Mouse (Mus musculus) neural tube, embryonic 13.5 days (tissue): Measurements from ENCODE around the gene Alpi. TPM values are rescaled to one million over a fixed set of nuclear protein-coding genes. Genes with fewer than 3 reads are reported as not detected.

ENCODE experiments used
- ATAC-seq: fragments of 200-750 bp; cut with Nextera tagmentation; 2 replicates; pipeline ENCODE4 v1.8.0; 2017; ENCODE audit warnings: low read depth, mild to moderate bottlenecking, moderate TSS enrichment, moderate library complexity
- H3K27ac ChIP-seq: fragments of 300-500 bp; sonication (generic); replicated peaks from 2 replicates; pipeline ENCODE4 v1.5.1; 2015; ENCODE audit warnings: moderate library complexity, mild to moderate bottlenecking, inconsistent platforms
- H3K27me3 ChIP-seq: fragments of 300-500 bp; sonication (generic); 2 replicates; pipeline ENCODE4 v1.6.1; 2015; ENCODE audit warnings: mild to moderate bottlenecking, inconsistent platforms
- H3K36me3 ChIP-seq: fragments of 300-500 bp; sonication (generic); 2 replicates; pipeline ENCODE4 v1.6.1; 2015; ENCODE audit warnings: mild to moderate bottlenecking, inconsistent platforms
- H3K4me1 ChIP-seq: fragments of 300-500 bp; sonication (generic); replicated peaks from 2 replicates; pipeline ENCODE4 v1.6.1; 2015; ENCODE audit warnings: inconsistent platforms
- H3K4me2 ChIP-seq: fragments of 300-500 bp; sonication (generic); 2 replicates; pipeline ENCODE4 v1.6.1; 2015; ENCODE audit warnings: inconsistent platforms, mild to moderate bottlenecking, moderate library complexity
- H3K4me3 ChIP-seq: fragments of 300-500 bp; sonication (generic); 2 replicates; pipeline ENCODE4 v1.5.1; 2015; ENCODE audit warnings: mild to moderate bottlenecking, inconsistent platforms
- H3K9ac ChIP-seq: fragments of 300-500 bp; sonication (generic); 2 replicates; pipeline ENCODE4 v1.6.1; 2015; ENCODE audit warnings: moderate library complexity, mild to moderate bottlenecking, inconsistent platforms
- H3K9me3 ChIP-seq: fragments of 300-500 bp; sonication (generic); 2 replicates; pipeline ENCODE4 v1.6.1; 2016; ENCODE audit warnings: inconsistent platforms
- WGBS: fragments of 180-500 bp; shearing (Covaris S2); methylation state at CpG from one replicate; pipeline ENCODE4 v1.1.7; 2015; 5-methylcytosine and 5-hydroxymethylcytosine counted together
- polyA plus RNA-seq: library from polyadenylated mRNA; unstranded; fragments of >200 nt; fragmentation: Nextera tagmentation; extraction: Ambion mirVana; gene quantifications from 2 replicates; pipeline ENCODE4 v1.2.1, GENCODE M21; 2015

Gene Alpi
- polyA plus RNA-seq, 1 experiment from 2014 or later, result not detected

GRCm38 (mm10) chr1:87103936-87104335 lies 2.5 kb upstream of the Alpi start:
- Histone ChIP-seq H3K4me1 (no peaks in the 10 kb centered on the region), H3K9me3 (no peaks in the 10 kb centered on the region), H3K27ac (no peak overlapping the region), H3K4me3 (no peak overlapping the region), H3K9ac (no peak overlapping the region), H3K4me2 (no peak overlapping the region), H3K36me3 (no peaks in the 10 kb centered on the region), H3K27me3 (peaks cover 10% of the 10 kb centered on the region; the same call in 1 of the 2 replicates)
- ATAC-seq, result no peak
- 77% methylated on average over 1 of the region's 1 CpGs for WGBS

GRCm38 (mm10) chr1:87102114-87102513 lies 708 bp upstream of the Alpi start:
- Histone ChIP-seq H3K4me3 (no peak overlapping the region), H3K4me2 (no peak overlapping the region), H3K27me3 (peaks cover 18% of the 10 kb centered on the region; the same call in 1 of the 2 replicates), H3K27ac (no peak overlapping the region), H3K36me3 (no peaks in the 10 kb centered on the region), H3K9me3 (no peaks in the 10 kb centered on the region), H3K9ac (no peak overlapping the region), H3K4me1 (peaks cover 6% of the 10 kb centered on the region)
- no peak for ATAC-seq
- WGBS, result 80% methylated on average over 3 of the region's 3 CpGs

GRCm38 (mm10) chr1:87098358-87098975 lies 2.9 kb downstream of the Alpi start:
- no peak overlapping the region for H3K27ac ChIP-seq
- H3K4me2 ChIP-seq, result peak overlapping the region; percentile 33; the same call in 1 of the 2 replicates
- no peak overlapping the region for H3K4me3 ChIP-seq
- H3K9me3 ChIP-seq, result no peaks in the 10 kb centered on the region
- peak; percentile 81 for ATAC-seq
- H3K36me3 ChIP-seq, result no peaks in the 10 kb centered on the region
- WGBS, result 12% methylated on average over 30 of the region's 30 CpGs
- H3K4me1 ChIP-seq, result peaks cover 6% of the 10 kb centered on the region
- no peak overlapping the region for H3K9ac ChIP-seq
- peaks cover 23% of the 10 kb centered on the region; the same call in 1 of the 2 replicates for H3K27me3 ChIP-seq

- H3K36me3 ChIP-seq, result no peaks in the 10 kb centered on the region
- peaks cover 23% of the 10 kb centered on the region; the same call in 1 of the 2 replicates for H3K27me3 ChIP-seq
- H3K27ac ChIP-seq, result no peak overlapping the region
- H3K4me1 ChIP-seq, result peaks cover 6% of the 10 kb centered on the region
- H3K9ac ChIP-seq, result no peak overlapping the region
- ATAC-seq, result no peak
- 86% methylated on average over 8 of the region's 8 CpGs for WGBS
- no peaks in the 10 kb centered on the region for H3K9me3 ChIP-seq
- no peak overlapping the region for H3K4me2 ChIP-seq
- H3K4me3 ChIP-seq, result no peak overlapping the region
Observed at GRCm38 (mm10) chr1:87095642-87096041, 5.8 kb downstream of the Alpi start.

- Histone ChIP-seq H3K36me3 (no peaks in the 10 kb centered on the region), H3K4me2 (no peak within 1 kb of the TSS), H3K4me1 (no peaks in the 10 kb centered on the region), H3K9ac (no peak within 1 kb of the TSS), H3K9me3 (no peaks in the 10 kb centered on the region), H3K4me3 (no peak within 1 kb of the TSS), H3K27ac (no peak within 1 kb of the TSS), H3K27me3 (no peaks in the 10 kb centered on the region)
- no peak for ATAC-seq
- 88% methylated on average over 4 of the region's 4 CpGs for WGBS
Observed at GRCm38 (mm10) chr1:87089828-87090227, 11.6 kb downstream of the Alpi start, which contains the start of gene Alppl2. Alppl2 (minus strand) TSS chr1:87089928.

GRCm38 (mm10) chr1:87089251-87089650 lies 12.2 kb downstream of the Alpi start:
- ATAC-seq, result no peak
- Histone ChIP-seq H3K9ac (no peak overlapping the region), H3K27me3 (no peaks in the 10 kb centered on the region), H3K36me3 (no peaks in the 10 kb centered on the region), H3K4me1 (no peaks in the 10 kb centered on the region), H3K9me3 (no peaks in the 10 kb centered on the region), H3K27ac (no peak overlapping the region), H3K4me3 (no peak overlapping the region), H3K4me2 (no peak overlapping the region)
- 93% methylated on average over 11 of the region's 11 CpGs for WGBS

GRCm38 (mm10) chr1:87086964-87087363 lies 14.4 kb downstream of the Alpi start:
- Histone ChIP-seq H3K27ac (no peak overlapping the region), H3K4me1 (no peaks in the 10 kb centered on the region), H3K36me3 (no peaks in the 10 kb centered on the region), H3K4me3 (no peak overlapping the region), H3K9ac (no peak overlapping the region), H3K9me3 (no peaks in the 10 kb centered on the region), H3K27me3 (no peaks in the 10 kb centered on the region), H3K4me2 (no peak overlapping the region)
- 75% methylated on average over 17 of the region's 17 CpGs for WGBS
- ATAC-seq, result no peak

- no peaks in the 10 kb centered on the region for H3K36me3 ChIP-seq
- no peak overlapping the region for H3K9ac ChIP-seq
- 77% methylated on average over 4 of the region's 4 CpGs for WGBS
- H3K27ac ChIP-seq, result no peak overlapping the region
- H3K4me1 ChIP-seq, result no peaks in the 10 kb centered on the region
- H3K4me2 ChIP-seq, result no peak overlapping the region
- no peaks in the 10 kb centered on the region for H3K27me3 ChIP-seq
- H3K9me3 ChIP-seq, result no peaks in the 10 kb centered on the region
- no peak overlapping the region for H3K4me3 ChIP-seq
- no peak for ATAC-seq
Observed at GRCm38 (mm10) chr1:87086196-87086595, 15.2 kb downstream of the Alpi start.

- H3K4me2 ChIP-seq, result no peak overlapping the region
- no peak overlapping the region for H3K27ac ChIP-seq
- peaks cover 6% of the 10 kb centered on the region; the same call in 1 of the 2 replicates for H3K4me1 ChIP-seq
- H3K4me3 ChIP-seq, result no peak overlapping the region
- no peak overlapping the region for H3K9ac ChIP-seq
- WGBS, result 88% methylated on average over 8 of the region's 8 CpGs
- ATAC-seq, result no peak
- H3K9me3 ChIP-seq, result no peaks in the 10 kb centered on the region
- no peaks in the 10 kb centered on the region for H3K36me3 ChIP-seq
- no peaks in the 10 kb centered on the region for H3K27me3 ChIP-seq
Observed at GRCm38 (mm10) chr1:87073776-87074175, 27.6 kb downstream of the Alpi start.

- Histone ChIP-seq H3K27me3 (no peaks in the 10 kb centered on the region), H3K9me3 (no peaks in the 10 kb centered on the region), H3K4me1 (peaks cover 6% of the 10 kb centered on the region; the same call in 1 of the 2 replicates), H3K36me3 (no peaks in the 10 kb centered on the region), H3K9ac (no peak overlapping the region), H3K27ac (no peak overlapping the region), H3K4me3 (no peak overlapping the region), H3K4me2 (no peak overlapping the region)
- WGBS, result 46% methylated on average over 16 of the region's 16 CpGs
- no peak for ATAC-seq
Observed at GRCm38 (mm10) chr1:87070720-87071119, 30.7 kb downstream of the Alpi start.

GRCm38 (mm10) chr1:87060913-87061312 lies 40.5 kb downstream of the Alpi start:
- no peak overlapping the region for H3K27ac ChIP-seq
- no peaks in the 10 kb centered on the region for H3K36me3 ChIP-seq
- H3K27me3 ChIP-seq, result no peaks in the 10 kb centered on the region
- no peaks in the 10 kb centered on the region for H3K4me1 ChIP-seq
- H3K4me3 ChIP-seq, result no peak overlapping the region
- H3K9me3 ChIP-seq, result no peaks in the 10 kb centered on the region
- ATAC-seq, result no peak
- no peak overlapping the region for H3K4me2 ChIP-seq
- H3K9ac ChIP-seq, result no peak overlapping the region

GRCm38 (mm10) chr1:87059042-87059665 lies 42.3 kb downstream of the Alpi start:
- H3K4me3 ChIP-seq, result no peak overlapping the region
- no peaks in the 10 kb centered on the region for H3K4me1 ChIP-seq
- no peaks in the 10 kb centered on the region for H3K27me3 ChIP-seq
- no peaks in the 10 kb centered on the region for H3K9me3 ChIP-seq
- no peak for ATAC-seq
- no peaks in the 10 kb centered on the region for H3K36me3 ChIP-seq
- no peak overlapping the region for H3K27ac ChIP-seq
- H3K4me2 ChIP-seq, result no peak overlapping the region
- 82% methylated on average over 8 of the region's 8 CpGs for WGBS
- H3K9ac ChIP-seq, result no peak overlapping the region

- H3K4me1 ChIP-seq, result no peaks in the 10 kb centered on the region
- whole genome bisulfite sequencing, result 74% methylated on average over 4 of the region's 4 CpGs
- H3K9me3 ChIP-seq, result no peaks in the 10 kb centered on the region
- H3K4me3 ChIP-seq, result no peak overlapping the region
- no peaks in the 10 kb centered on the region for H3K27me3 ChIP-seq
- H3K9ac ChIP-seq, result no peak overlapping the region
- no peaks in the 10 kb centered on the region for H3K36me3 ChIP-seq
- no peak for ATAC-seq
- no peak overlapping the region for H3K4me2 ChIP-seq
- no peak overlapping the region for H3K27ac ChIP-seq
Observed at GRCm38 (mm10) chr1:87057075-87057474, 44.3 kb downstream of the Alpi start.
